Mouse (Mus musculus) hindbrain, embryonic 10.5 days (tissue): ENCODE measurements around the gene Kifc5b. TPM values are rescaled to one million over a fixed set of nuclear protein-coding genes. Genes with fewer than 3 reads are reported as not detected.
"Not testable (repeated sequence)": the region's sequence is repeated elsewhere in the genome, so short reads cannot be mapped to it uniquely, and the experiment has no call there.

Experiments
- DNase-seq: peaks from one replicate; pipeline ENCODE4 v3.0.0-alpha.2; 2017; ENCODE audit warnings: low spot score
- H3K27ac ChIP-seq: fragments of 300-500 bp; sonication (generic); 2 replicates; pipeline ENCODE4 v1.5.1; 2016; ENCODE audit warnings: mild to moderate bottlenecking, moderate library complexity
- H3K27me3 ChIP-seq: fragments of 300-500 bp; sonication (generic); 2 replicates; pipeline ENCODE4 v1.6.1; 2016; ENCODE audit warnings: mild to moderate bottlenecking; ENCODE audit not compliant: poor library complexity, insufficient read depth, severe bottlenecking
- H3K36me3 ChIP-seq: fragments of 300-500 bp; sonication (generic); 2 replicates; pipeline ENCODE4 v1.6.1; 2016; ENCODE audit warnings: mild to moderate bottlenecking, moderate library complexity
- H3K4me1 ChIP-seq: fragments of 300-500 bp; sonication (generic); replicated peaks from 2 replicates; pipeline ENCODE4 v1.6.1; 2016; ENCODE audit warnings: mild to moderate bottlenecking
- H3K4me3 ChIP-seq: fragments of 300-500 bp; sonication (generic); 2 replicates; pipeline ENCODE4 v1.5.1; 2016; ENCODE audit warnings: mild to moderate bottlenecking, moderate library complexity
- H3K9me3 ChIP-seq: fragments of 300-500 bp; sonication (generic); 2 replicates; pipeline ENCODE4 v1.6.1; 2016; ENCODE audit warnings: mild to moderate bottlenecking, moderate library complexity
- WGBS: fragments of 180-500 bp; shearing (Covaris S2); methylation state at CpG from one replicate; pipeline ENCODE4 v1.1.7; 2016; 5-methylcytosine and 5-hydroxymethylcytosine counted together
- polyA plus RNA-seq: library from polyadenylated mRNA; unstranded; fragments of >200 nt; fragmentation: Nextera tagmentation; extraction: Ambion mirVana; gene quantifications from 2 replicates; pipeline ENCODE4 v1.2.1, GENCODE M21; 2016

Kifc5b gene
- polyA plus RNA-seq, 1 experiment from 2014 or later, result 9.2 TPM

GRCm38 (mm10) chr17:26892635-26893375, 24.1 kb upstream of the Kifc5b start:
- Histone ChIP-seq H3K36me3 (no peaks in the 10 kb centered on the region), H3K27me3 (peaks cover 28% of the 10 kb centered on the region), H3K4me1 (peaks cover 31% of the 10 kb centered on the region), H3K27ac (peak overlapping the region; percentile 59; the same call in 1 of the 2 replicates), H3K4me3 (no peak overlapping the region), H3K9me3 (no peaks in the 10 kb centered on the region)
- WGBS, result 47% methylated on average over 16 of the region's 16 CpGs
- DNase-seq, result peak; percentile 27

DNA sequence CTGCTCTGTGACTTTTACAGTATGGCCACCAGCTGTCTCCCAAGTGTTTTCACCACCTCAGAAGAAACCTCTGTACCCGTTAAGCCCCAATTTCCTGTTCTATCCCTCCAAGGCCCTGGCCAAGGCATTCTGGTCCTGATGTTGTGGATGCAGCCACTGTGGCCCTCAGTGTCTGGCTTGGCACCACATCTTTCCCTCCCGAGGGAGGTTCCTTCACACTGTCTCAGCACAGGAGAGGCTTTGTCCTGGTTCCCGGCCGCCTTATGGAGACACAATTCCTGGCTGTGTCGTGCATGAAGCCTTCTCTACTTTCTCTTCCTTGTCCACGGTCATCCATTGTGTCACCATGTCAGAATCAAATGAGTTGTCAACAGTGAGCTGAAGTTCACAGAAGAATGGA, 23.4 kb upstream of the Kifc5b start:
- peak; percentile 3 for DNase-seq
- peaks cover 31% of the 10 kb centered on the region for H3K4me1 ChIP-seq
- H3K27ac ChIP-seq, result no peak overlapping the region
- no peaks in the 10 kb centered on the region for H3K9me3 ChIP-seq
- no peak overlapping the region for H3K4me3 ChIP-seq
- peaks cover 23% of the 10 kb centered on the region for H3K27me3 ChIP-seq
- WGBS, result 49% methylated on average over 6 of the region's 6 CpGs
- no peaks in the 10 kb centered on the region for H3K36me3 ChIP-seq

GRCm38 (mm10) chr17:26894342-26894741, 22.5 kb upstream of the Kifc5b start:
- H3K4me3 ChIP-seq, result no peak overlapping the region
- H3K4me1 ChIP-seq, result peaks cover 31% of the 10 kb centered on the region
- H3K27me3 ChIP-seq, result peaks cover 21% of the 10 kb centered on the region
- no peaks in the 10 kb centered on the region for H3K36me3 ChIP-seq
- 90% methylated on average over 6 of the region's 6 CpGs for WGBS
- DNase-seq, result no peak
- no peak overlapping the region for H3K27ac ChIP-seq
- H3K9me3 ChIP-seq, result no peaks in the 10 kb centered on the region

DNA sequence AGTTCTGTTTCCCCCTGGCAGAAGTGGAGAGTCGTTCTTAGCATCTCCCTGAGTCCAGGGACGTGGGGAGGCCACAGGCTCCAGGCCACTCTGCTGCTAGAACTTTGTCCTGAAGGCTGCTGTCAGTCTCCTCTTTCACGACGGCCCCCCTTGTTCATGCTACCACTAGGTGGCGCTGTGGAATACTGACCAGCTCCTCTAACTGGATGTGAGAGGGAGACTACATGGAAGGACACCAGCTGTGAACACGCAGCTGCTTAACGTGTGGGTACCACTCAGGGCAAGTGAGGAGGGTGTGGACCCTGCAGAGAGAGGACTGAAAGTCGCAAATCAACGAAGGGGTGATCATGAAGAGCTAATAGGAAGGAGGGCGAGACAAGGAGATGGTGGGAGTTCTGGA, 21.3 kb upstream of the Kifc5b start:
- Histone ChIP-seq H3K27me3 (peaks cover 14% of the 10 kb centered on the region), H3K4me1 (peaks cover 31% of the 10 kb centered on the region), H3K36me3 (no peaks in the 10 kb centered on the region), H3K27ac (no peak overlapping the region), H3K4me3 (no peak overlapping the region), H3K9me3 (no peaks in the 10 kb centered on the region)
- peak; percentile 73 for DNase-seq
- 9% methylated on average over 10 of the region's 10 CpGs for WGBS

- DNase-seq, result no peak
- H3K4me3 ChIP-seq, result no peak overlapping the region
- no peaks in the 10 kb centered on the region for H3K4me1 ChIP-seq
- H3K27ac ChIP-seq, result no peak overlapping the region
- no peaks in the 10 kb centered on the region for H3K27me3 ChIP-seq
- no peaks in the 10 kb centered on the region for H3K36me3 ChIP-seq
- 85% methylated on average over 6 of the region's 6 CpGs for WGBS
- H3K9me3 ChIP-seq, result no peaks in the 10 kb centered on the region
Measured at GRCm38 (mm10) chr17:26900916-26901315, 16.0 kb upstream of the Kifc5b start.

DNA sequence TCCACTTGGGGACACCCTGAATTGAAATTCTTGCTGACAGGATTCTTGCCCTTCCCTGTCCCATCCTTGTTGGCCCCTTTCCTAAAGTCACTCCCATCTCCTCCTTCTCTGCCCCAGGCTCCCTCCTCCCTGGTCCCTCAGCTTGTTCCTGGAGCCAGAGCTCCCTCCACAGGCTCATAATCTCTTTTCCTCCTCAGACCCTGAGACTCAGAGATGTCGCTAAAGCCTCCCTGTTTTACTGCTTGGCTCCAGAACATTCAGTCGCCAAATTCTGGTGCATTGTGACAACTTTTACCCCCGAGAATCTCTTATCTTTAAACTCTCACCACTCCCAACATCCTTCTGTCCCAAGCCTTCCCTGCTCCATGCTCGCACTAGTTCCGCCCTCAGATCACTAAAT, 12.6 kb upstream of the Kifc5b start:
- no peaks in the 10 kb centered on the region for H3K36me3 ChIP-seq
- 0 out of 2 replicates have a peak, but pooled peaks cover 4% of the 10 kb centered on the region for H3K9me3 ChIP-seq
- H3K27me3 ChIP-seq, result no peaks in the 10 kb centered on the region
- no peak overlapping the region for H3K27ac ChIP-seq
- 59% methylated on average over 5 of the region's 5 CpGs for WGBS
- H3K4me1 ChIP-seq, result no peaks in the 10 kb centered on the region
- H3K4me3 ChIP-seq, result no peak overlapping the region
- DNase-seq, result no peak

DNA sequence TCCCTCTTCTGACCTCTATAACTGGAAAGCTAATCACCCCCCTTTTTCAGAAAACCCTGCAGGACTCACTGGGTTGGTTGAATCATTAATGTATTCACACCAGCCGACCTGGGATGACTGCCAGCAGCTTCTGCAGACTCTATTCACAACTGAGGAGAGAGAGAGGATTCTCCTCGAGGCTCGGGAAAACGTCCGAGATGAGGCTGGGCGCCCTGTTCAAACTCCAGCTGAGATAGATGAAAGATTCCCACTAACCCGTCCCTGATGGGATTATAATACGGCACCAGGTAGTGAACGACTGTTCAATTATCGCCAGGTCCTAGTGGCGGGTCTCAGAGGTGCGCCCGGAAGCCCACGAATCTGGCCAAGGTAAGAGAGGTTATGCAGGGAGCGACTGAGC, 9.4 kb upstream of the Kifc5b start:
- not testable (repeated sequence) for H3K36me3 ChIP-seq, DNase-seq, H3K27me3 ChIP-seq, H3K4me3 ChIP-seq, H3K27ac ChIP-seq, H3K4me1 ChIP-seq, H3K9me3 ChIP-seq
- WGBS, result 92% methylated on average over 15 of the region's 15 CpGs

GRCm38 (mm10) chr17:26915248-26915647, 1.6 kb upstream of the Kifc5b start:
- Histone ChIP-seq H3K9me3 (no peaks in the 10 kb centered on the region), H3K4me1 (peaks cover 13% of the 10 kb centered on the region), H3K4me3 (no peak overlapping the region), H3K36me3 (no peaks in the 10 kb centered on the region), H3K27ac (no peak overlapping the region), H3K27me3 (no peaks in the 10 kb centered on the region)
- 49% methylated on average over 1 of the region's 1 CpGs for WGBS
- DNase-seq, result no peak

DNA sequence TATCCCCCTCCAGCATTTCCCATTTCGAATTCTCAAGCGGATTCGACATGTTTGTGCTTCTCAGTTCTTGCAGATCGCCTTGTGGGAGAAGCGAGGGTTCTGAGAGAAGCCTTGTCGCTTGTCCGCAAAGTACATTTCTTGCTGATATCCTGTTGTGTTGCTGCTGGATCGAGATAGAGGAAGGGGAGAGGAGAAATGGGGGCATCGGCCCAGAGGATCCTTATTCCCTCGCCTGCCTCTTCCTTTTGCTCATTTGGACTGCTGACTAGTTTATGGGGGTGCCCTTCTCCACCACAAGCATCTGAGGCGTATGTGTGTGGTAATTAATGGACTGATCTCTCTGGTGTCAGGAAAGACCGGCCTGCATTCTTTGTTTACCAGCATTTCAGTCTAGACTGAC, 669 bp downstream of the Kifc5b start:
- not testable (repeated sequence) for DNase-seq, H3K9me3 ChIP-seq, H3K27me3 ChIP-seq
- Histone ChIP-seq H3K4me3 (peak overlapping the region; percentile 83), H3K4me1 (peaks cover 13% of the 10 kb centered on the region), H3K36me3 (peaks cover 20% of the 10 kb centered on the region), H3K27ac (peak overlapping the region; percentile 92)
- under 1% methylated on average over 12 of the region's 12 CpGs for WGBS

DNA sequence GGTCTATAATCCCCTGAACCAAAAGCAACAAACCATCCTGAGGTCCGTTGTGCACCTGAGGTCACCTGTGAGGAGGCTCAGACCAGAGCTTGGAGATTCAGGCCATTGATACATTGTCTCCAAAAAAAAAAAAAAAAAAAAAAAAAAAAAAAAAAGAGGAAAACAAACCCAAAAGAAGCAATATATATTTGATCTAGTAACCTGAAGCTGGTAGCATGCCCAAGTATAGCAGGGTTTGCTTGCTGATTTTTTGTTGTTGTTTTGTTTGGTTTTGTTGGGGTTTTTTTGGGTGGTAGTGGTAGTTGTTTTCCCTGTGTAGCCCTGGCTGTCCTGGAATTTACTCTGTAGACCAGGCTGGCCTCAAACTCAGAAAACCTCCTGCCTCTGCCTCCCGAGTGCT, 1.5 kb downstream of the Kifc5b start:
- no peak overlapping the region for H3K27ac ChIP-seq
- H3K27me3 ChIP-seq, result no peaks in the 10 kb centered on the region
- DNase-seq, result no peak
- H3K4me3 ChIP-seq, result peak overlapping the region; percentile 83
- peaks cover 13% of the 10 kb centered on the region for H3K4me1 ChIP-seq
- H3K36me3 ChIP-seq, result peaks cover 27% of the 10 kb centered on the region
- 76% methylated on average over 2 of the region's 2 CpGs for WGBS
- no peaks in the 10 kb centered on the region for H3K9me3 ChIP-seq

GRCm38 (mm10) chr17:26919516-26919915, 2.6 kb downstream of the Kifc5b start:
- H3K9me3 ChIP-seq, H3K27ac ChIP-seq, DNase-seq, H3K4me3 ChIP-seq, H3K27me3 ChIP-seq: not testable (repeated sequence)
- Histone ChIP-seq H3K36me3 (peaks cover 39% of the 10 kb centered on the region), H3K4me1 (peaks cover 13% of the 10 kb centered on the region)
- WGBS, result 81% methylated on average over 2 of the region's 2 CpGs

GRCm38 (mm10) chr17:26922368-26922767, 5.5 kb downstream of the Kifc5b start:
- not testable (repeated sequence) for H3K9me3 ChIP-seq, H3K27ac ChIP-seq, H3K4me3 ChIP-seq, DNase-seq, H3K27me3 ChIP-seq
- WGBS, result 92% methylated on average over 6 of the region's 6 CpGs
- peaks cover 66% of the 10 kb centered on the region for H3K36me3 ChIP-seq
- peaks cover 13% of the 10 kb centered on the region for H3K4me1 ChIP-seq

DNA sequence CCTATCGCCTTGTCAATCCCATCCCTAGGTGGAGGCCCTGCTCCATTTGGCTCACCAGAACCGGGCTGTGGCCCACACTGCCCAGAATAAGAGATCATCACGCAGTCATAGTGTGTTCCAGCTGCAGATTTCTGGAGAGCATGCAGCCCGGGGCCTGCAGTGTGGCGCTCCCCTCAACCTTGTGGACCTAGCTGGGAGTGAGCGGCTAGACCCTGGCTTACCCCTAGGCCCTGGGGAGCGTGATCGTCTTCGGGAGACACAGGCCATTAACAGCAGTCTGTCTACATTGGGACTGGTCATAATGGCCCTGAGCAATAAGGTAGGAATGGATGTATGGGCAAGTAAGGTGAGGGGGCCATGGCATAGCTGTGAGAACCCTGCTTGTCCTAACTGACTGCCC, 8.5 kb downstream of the Kifc5b start:
- H3K9me3 ChIP-seq, H3K4me1 ChIP-seq, DNase-seq, H3K27me3 ChIP-seq, H3K4me3 ChIP-seq, H3K27ac ChIP-seq: not testable (repeated sequence)
- 92% methylated on average over 9 of the region's 9 CpGs for WGBS
- peaks cover 96% of the 10 kb centered on the region for H3K36me3 ChIP-seq

- not testable (repeated sequence) for H3K9me3 ChIP-seq, H3K4me3 ChIP-seq, H3K27me3 ChIP-seq, H3K27ac ChIP-seq
- H3K4me1 ChIP-seq, result peaks cover 26% of the 10 kb centered on the region
- peaks cover 78% of the 10 kb centered on the region for H3K36me3 ChIP-seq
- peak; percentile 47 for DNase-seq
- 72% methylated on average over 7 of the region's 7 CpGs for WGBS
Measured at GRCm38 (mm10) chr17:26931795-26932194, 14.9 kb downstream of the Kifc5b start.
